Mouse (Mus musculus) testis, adult 2 months (tissue): ENCODE data around the gene Gm20388. TPM values are rescaled to one million over a fixed set of nuclear protein-coding genes. Genes with fewer than 3 reads are reported as not detected.
A peak's percentile ranks its signal among the peaks of the same experiment; 100 is the strongest.

Experiments
- H3K27ac ChIP-seq: fragments of 200-500 bp; 2 replicates; pipeline ENCODE4 v1.5.1; 2012; ENCODE audit warnings: low read depth, low read length; ENCODE audit not compliant: control insufficient read depth, insufficient read depth
- H3K27me3 ChIP-seq: fragments of 200-500 bp; 2 replicates; pipeline ENCODE4 v1.6.1; 2012; ENCODE audit warnings: mild to moderate bottlenecking, low read length, moderate library complexity; ENCODE audit not compliant: control insufficient read depth, insufficient read depth
- H3K36me3 ChIP-seq: fragments of 200-500 bp; 2 replicates; pipeline ENCODE4 v1.6.1; 2012; ENCODE audit warnings: mild to moderate bottlenecking, low read length; ENCODE audit not compliant: control insufficient read depth, insufficient read depth
- H3K4me1 ChIP-seq: fragments of 200-500 bp; 2 replicates; pipeline ENCODE4 v1.6.1; 2012; ENCODE audit warnings: low read length; ENCODE audit not compliant: control insufficient read depth, insufficient read depth
- H3K4me3 ChIP-seq: fragments of 200-500 bp; 2 replicates; pipeline ENCODE4 v1.5.1; 2012; ENCODE audit warnings: low read depth, mild to moderate bottlenecking, low read length, moderate library complexity, mixed read lengths; ENCODE audit not compliant: control insufficient read depth
- CTCF ChIP-seq: fragments of 200-500 bp; IDR thresholded peaks from 2 replicates; pipeline ENCODE4 v1.5.1; 2012; ENCODE audit warnings: low read depth, mild to moderate bottlenecking, inconsistent platforms, low read length, moderate library complexity; ENCODE audit not compliant: control insufficient read depth, insufficient read depth, insufficient replicate concordance
- POLR2A ChIP-seq: fragments of 200-500 bp; IDR thresholded peaks from 2 replicates; pipeline ENCODE4 v1.6.1; 2012; ENCODE audit warnings: low read depth, mild to moderate bottlenecking, inconsistent platforms, low read length, moderate library complexity; ENCODE audit not compliant: control insufficient read depth
- polyA plus RNA-seq: library from polyadenylated mRNA; depleted of rRNA; stranded (reverse); fragments of >200 nt; gene quantifications from 2 replicates; pipeline ENCODE4 v1.2.3, GENCODE M21; 2012

Gene Gm20388
- polyA plus RNA-seq, 1 experiment, result 5.6 TPM

- TF ChIP-seq CTCF (no peak), POLR2A (no peak)
- no peaks in the 10 kb centered on the region for H3K4me1 ChIP-seq
- H3K4me3 ChIP-seq, result no peak overlapping the region
- H3K36me3 ChIP-seq, result no peaks in the 10 kb centered on the region
- no peaks in the 10 kb centered on the region for H3K27me3 ChIP-seq
- no peak overlapping the region for H3K27ac ChIP-seq
Measured at GRCm38 (mm10) chr8:121461192-121461591, 1550.6 kb downstream of the Gm20388 start.

GRCm38 (mm10) chr8:121462092-121462491, 1551.5 kb downstream of the Gm20388 start:
- Histone ChIP-seq H3K27me3 (no peaks in the 10 kb centered on the region), H3K27ac (no peak overlapping the region), H3K4me3 (no peak overlapping the region), H3K36me3 (no peaks in the 10 kb centered on the region), H3K4me1 (no peaks in the 10 kb centered on the region)
- TF ChIP-seq CTCF (no peak), POLR2A (no peak)

GRCm38 (mm10) chr8:121468083-121469071, 1557.7 kb downstream of the Gm20388 start:
- H3K27me3 ChIP-seq, result no peaks in the 10 kb centered on the region
- peaks cover 11% of the 10 kb centered on the region for H3K4me1 ChIP-seq
- peak overlapping the region; percentile 18; the same call in 1 of the 2 replicates for H3K4me3 ChIP-seq
- no peak overlapping the region for H3K27ac ChIP-seq
- H3K36me3 ChIP-seq, result no peaks in the 10 kb centered on the region
- TF ChIP-seq POLR2A (no peak), CTCF (no peak)

- H3K27me3 ChIP-seq, result no peaks in the 10 kb centered on the region
- TF ChIP-seq CTCF (no peak), POLR2A (no peak)
- H3K36me3 ChIP-seq, result no peaks in the 10 kb centered on the region
- H3K4me3 ChIP-seq, result no peak overlapping the region
- peaks cover 8% of the 10 kb centered on the region for H3K4me1 ChIP-seq
- no peak overlapping the region for H3K27ac ChIP-seq
Measured at GRCm38 (mm10) chr8:121474161-121474897, 1563.7 kb downstream of the Gm20388 start.

GRCm38 (mm10) chr8:121474898-121475284, 1564.2 kb downstream of the Gm20388 start:
- Histone ChIP-seq H3K27ac (no peak overlapping the region), H3K4me1 (peaks cover 8% of the 10 kb centered on the region), H3K27me3 (no peaks in the 10 kb centered on the region), H3K4me3 (no peak overlapping the region), H3K36me3 (no peaks in the 10 kb centered on the region)
- no peak for TF ChIP-seq CTCF
- TF ChIP-seq POLR2A, result no peak

GRCm38 (mm10) chr8:121477851-121478547, 1567.4 kb downstream of the Gm20388 start:
- Histone ChIP-seq H3K4me3 (no peak overlapping the region), H3K27ac (no peak overlapping the region), H3K27me3 (no peaks in the 10 kb centered on the region), H3K4me1 (peaks cover 8% of the 10 kb centered on the region), H3K36me3 (no peaks in the 10 kb centered on the region)
- TF ChIP-seq POLR2A (no peak), CTCF (no peak)
